Mouse (Mus musculus) forebrain, embryonic 11.5 days (tissue): ENCODE measurements around the gene Tnrc6a. TPM values are rescaled to one million over a fixed set of nuclear protein-coding genes. Genes with fewer than 3 reads are reported as not detected.

Source experiments
- ATAC-seq: fragments of 200-750 bp; cut with Nextera tagmentation; replicated peaks from 2 replicates; pipeline ENCODE4 v1.8.0; 2017; ENCODE audit warnings: moderate TSS enrichment; ENCODE audit not compliant: low FRiP score
- DNase-seq: peaks from one replicate; pipeline ENCODE4 v3.0.0-alpha.2; 2017; ENCODE audit warnings: low spot score
- H3K27ac ChIP-seq: fragments of 300-500 bp; sonication (generic); 2 replicates; pipeline ENCODE4 v1.5.1; 2014; ENCODE audit warnings: low read depth, low read length
- H3K27me3 ChIP-seq: fragments of 300-500 bp; sonication (generic); 2 replicates; pipeline ENCODE4 v1.6.1; 2014; ENCODE audit warnings: mild to moderate bottlenecking, low read length, mixed read lengths; ENCODE audit not compliant: control insufficient read depth, insufficient read depth
- H3K36me3 ChIP-seq: fragments of 300-500 bp; sonication (generic); 2 replicates; pipeline ENCODE4 v1.6.1; 2014; ENCODE audit warnings: mild to moderate bottlenecking, low read length, moderate library complexity, mixed read lengths; ENCODE audit not compliant: control insufficient read depth, insufficient read depth
- H3K4me1 ChIP-seq: fragments of 300-500 bp; sonication (generic); replicated peaks from 2 replicates; pipeline ENCODE4 v1.6.1; 2014; ENCODE audit warnings: low read length, mixed read lengths; ENCODE audit not compliant: control insufficient read depth, insufficient read depth
- H3K4me2 ChIP-seq: fragments of 300-500 bp; sonication (generic); 2 replicates; pipeline ENCODE4 v1.6.1; 2014; ENCODE audit warnings: low read depth, mild to moderate bottlenecking, low read length, moderate library complexity, mixed read lengths; ENCODE audit not compliant: severe bottlenecking
- H3K4me3 ChIP-seq: fragments of 300-500 bp; sonication (generic); 2 replicates; pipeline ENCODE4 v1.5.1; 2014; ENCODE audit warnings: low read depth, low read length
- H3K9ac ChIP-seq: fragments of 300-500 bp; sonication (generic); 2 replicates; pipeline ENCODE4 v1.6.1; 2014; ENCODE audit warnings: low read length
- H3K9me3 ChIP-seq: fragments of 300-500 bp; sonication (generic); 2 replicates; pipeline ENCODE4 v1.6.1; 2016; ENCODE audit warnings: low read length, mixed read lengths; ENCODE audit not compliant: control insufficient read depth
- WGBS: fragments of 180-500 bp; shearing (Covaris S2); extraction: QIAGEN DNeasy Blood & Tissue Kit; methylation state at CpG from one replicate; pipeline ENCODE4 v1.1.7; 2014; 5-methylcytosine and 5-hydroxymethylcytosine counted together
- polyA plus RNA-seq: library from polyadenylated mRNA; unstranded; fragments of >200 nt; fragmentation: Nextera tagmentation; extraction: Ambion mirVana; gene quantifications from 2 replicates; pipeline ENCODE4 v1.2.1, GENCODE M21; 2014

The Tnrc6a gene
- polyA plus RNA-seq, 1 experiment from 2014 or later, result 53.9 TPM

GRCm38 (mm10) chr7:123217448-123218354, 94.0 kb downstream of the Tnrc6a start:
- Histone ChIP-seq H3K4me1 (0 out of 2 replicates have a peak, but pooled peaks cover 6% of the 10 kb centered on the region), H3K9ac (no peak overlapping the region), H3K4me3 (no peak overlapping the region), H3K27ac (no peak overlapping the region), H3K4me2 (no peak overlapping the region), H3K9me3 (no peaks in the 10 kb centered on the region), H3K36me3 (no peaks in the 10 kb centered on the region), H3K27me3 (no peaks in the 10 kb centered on the region)
- peak; percentile 38 for DNase-seq
- WGBS, result 75% methylated on average over 7 of the region's 7 CpGs
- ATAC-seq, result no peak

- no peak overlapping the region for H3K9ac ChIP-seq
- H3K27me3 ChIP-seq, result no peaks in the 10 kb centered on the region
- H3K4me1 ChIP-seq, result 0 out of 2 replicates have a peak, but pooled peaks cover 6% of the 10 kb centered on the region
- H3K4me3 ChIP-seq, result no peak overlapping the region
- H3K4me2 ChIP-seq, result no peak overlapping the region
- ATAC-seq (0 out of 2 replicates have a peak, but pooled peaks have one; percentile 24), DNase-seq (peak; percentile 51)
- 0 out of 2 replicates have a peak overlapping the region, but pooled peaks have one; percentile 4 for H3K27ac ChIP-seq
- no peaks in the 10 kb centered on the region for H3K36me3 ChIP-seq
- WGBS, result 20% methylated on average over 6 of the region's 6 CpGs
- no peaks in the 10 kb centered on the region for H3K9me3 ChIP-seq
Observed at GRCm38 (mm10) chr7:123218620-123219019, 94.9 kb downstream of the Tnrc6a start.

GRCm38 (mm10) chr7:123219781-123220632, 96.3 kb downstream of the Tnrc6a start:
- H3K27ac ChIP-seq, result no peak overlapping the region
- 0 out of 2 replicates have a peak, but pooled peaks cover 4% of the 10 kb centered on the region for H3K4me1 ChIP-seq
- H3K4me2 ChIP-seq, result no peak overlapping the region
- no peak overlapping the region for H3K4me3 ChIP-seq
- ATAC-seq (no peak), DNase-seq (peak; percentile 41)
- 79% methylated on average over 11 of the region's 13 CpGs for WGBS
- no peaks in the 10 kb centered on the region for H3K36me3 ChIP-seq
- no peaks in the 10 kb centered on the region for H3K27me3 ChIP-seq
- H3K9ac ChIP-seq, result no peak overlapping the region
- H3K9me3 ChIP-seq, result no peaks in the 10 kb centered on the region

GRCm38 (mm10) chr7:123220633-123220942, 96.9 kb downstream of the Tnrc6a start:
- Histone ChIP-seq H3K27ac (no peak overlapping the region), H3K9me3 (no peaks in the 10 kb centered on the region), H3K4me1 (0 out of 2 replicates have a peak, but pooled peaks cover 4% of the 10 kb centered on the region), H3K36me3 (no peaks in the 10 kb centered on the region), H3K9ac (no peak overlapping the region), H3K4me2 (no peak overlapping the region), H3K4me3 (no peak overlapping the region), H3K27me3 (no peaks in the 10 kb centered on the region)
- ATAC-seq, result no peak
- peak; percentile 19 for DNase-seq
- WGBS, result 75% methylated on average over 2 of the region's 2 CpGs

GRCm38 (mm10) chr7:123224076-123224475, 100.4 kb downstream of the Tnrc6a start:
- no peak overlapping the region for H3K9ac ChIP-seq
- DNase-seq (no peak), ATAC-seq (no peak)
- H3K9me3 ChIP-seq, result no peaks in the 10 kb centered on the region
- no peak overlapping the region for H3K4me3 ChIP-seq
- H3K4me1 ChIP-seq, result no peaks in the 10 kb centered on the region
- H3K27me3 ChIP-seq, result no peaks in the 10 kb centered on the region
- no peaks in the 10 kb centered on the region for H3K36me3 ChIP-seq
- no peak overlapping the region for H3K4me2 ChIP-seq
- 77% methylated on average over 9 of the region's 9 CpGs for WGBS
- H3K27ac ChIP-seq, result no peak overlapping the region

DNA sequence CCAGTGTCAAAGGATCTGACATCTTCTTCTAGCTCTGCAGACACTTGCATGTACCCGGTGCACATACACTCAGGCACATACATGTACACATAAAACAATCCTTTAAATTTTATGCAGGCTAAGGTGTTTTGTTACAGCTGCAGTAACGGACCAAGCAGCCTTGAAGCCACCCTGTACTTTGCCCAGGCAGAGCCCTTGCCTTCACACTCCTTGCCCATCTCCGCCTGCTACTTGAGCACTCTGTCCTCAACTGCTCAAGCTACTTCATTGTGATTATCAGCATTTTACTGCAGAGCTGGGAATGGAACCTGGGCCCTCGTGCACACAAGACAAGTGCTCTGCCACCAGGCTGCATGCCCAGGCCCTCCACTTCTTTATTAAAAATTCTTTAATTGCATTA, 101.5 kb downstream of the Tnrc6a start:
- no peak overlapping the region for H3K27ac ChIP-seq
- no peak overlapping the region for H3K4me3 ChIP-seq
- H3K4me1 ChIP-seq, result no peaks in the 10 kb centered on the region
- ATAC-seq, result no peak
- no peaks in the 10 kb centered on the region for H3K9me3 ChIP-seq
- WGBS, result 87% methylated on average over 4 of the region's 4 CpGs
- peak; percentile 17 for DNase-seq
- H3K27me3 ChIP-seq, result no peaks in the 10 kb centered on the region
- H3K4me2 ChIP-seq, result no peak overlapping the region
- H3K36me3 ChIP-seq, result no peaks in the 10 kb centered on the region
- H3K9ac ChIP-seq, result no peak overlapping the region

GRCm38 (mm10) chr7:123235449-123235848, 111.8 kb downstream of the Tnrc6a start:
- ATAC-seq (no peak), DNase-seq (peak; percentile 58)
- Histone ChIP-seq H3K27me3 (no peaks in the 10 kb centered on the region), H3K9me3 (no peaks in the 10 kb centered on the region), H3K36me3 (no peaks in the 10 kb centered on the region), H3K4me2 (no peak overlapping the region), H3K27ac (no peak overlapping the region), H3K4me1 (no peaks in the 10 kb centered on the region), H3K9ac (no peak overlapping the region), H3K4me3 (no peak overlapping the region)
- WGBS, result 29% methylated on average over 4 of the region's 4 CpGs

- no peaks in the 10 kb centered on the region for H3K27me3 ChIP-seq
- H3K9ac ChIP-seq, result no peak overlapping the region
- H3K4me3 ChIP-seq, result no peak overlapping the region
- 70% methylated on average over 4 of the region's 4 CpGs for WGBS
- H3K4me1 ChIP-seq, result no peaks in the 10 kb centered on the region
- no peak overlapping the region for H3K27ac ChIP-seq
- DNase-seq (peak; percentile 37), ATAC-seq (no peak)
- H3K36me3 ChIP-seq, result no peaks in the 10 kb centered on the region
- H3K9me3 ChIP-seq, result no peaks in the 10 kb centered on the region
- no peak overlapping the region for H3K4me2 ChIP-seq
Observed at GRCm38 (mm10) chr7:123238621-123239020, 114.9 kb downstream of the Tnrc6a start.
